Mouse (Mus musculus) heart, adult 11 months (tissue): ENCODE data around the gene Stpg1.

Experiments used
- DNase-seq: peaks from one replicate; pipeline ENCODE4 v3.0.0; 2022

Stpg1 gene

DNA sequence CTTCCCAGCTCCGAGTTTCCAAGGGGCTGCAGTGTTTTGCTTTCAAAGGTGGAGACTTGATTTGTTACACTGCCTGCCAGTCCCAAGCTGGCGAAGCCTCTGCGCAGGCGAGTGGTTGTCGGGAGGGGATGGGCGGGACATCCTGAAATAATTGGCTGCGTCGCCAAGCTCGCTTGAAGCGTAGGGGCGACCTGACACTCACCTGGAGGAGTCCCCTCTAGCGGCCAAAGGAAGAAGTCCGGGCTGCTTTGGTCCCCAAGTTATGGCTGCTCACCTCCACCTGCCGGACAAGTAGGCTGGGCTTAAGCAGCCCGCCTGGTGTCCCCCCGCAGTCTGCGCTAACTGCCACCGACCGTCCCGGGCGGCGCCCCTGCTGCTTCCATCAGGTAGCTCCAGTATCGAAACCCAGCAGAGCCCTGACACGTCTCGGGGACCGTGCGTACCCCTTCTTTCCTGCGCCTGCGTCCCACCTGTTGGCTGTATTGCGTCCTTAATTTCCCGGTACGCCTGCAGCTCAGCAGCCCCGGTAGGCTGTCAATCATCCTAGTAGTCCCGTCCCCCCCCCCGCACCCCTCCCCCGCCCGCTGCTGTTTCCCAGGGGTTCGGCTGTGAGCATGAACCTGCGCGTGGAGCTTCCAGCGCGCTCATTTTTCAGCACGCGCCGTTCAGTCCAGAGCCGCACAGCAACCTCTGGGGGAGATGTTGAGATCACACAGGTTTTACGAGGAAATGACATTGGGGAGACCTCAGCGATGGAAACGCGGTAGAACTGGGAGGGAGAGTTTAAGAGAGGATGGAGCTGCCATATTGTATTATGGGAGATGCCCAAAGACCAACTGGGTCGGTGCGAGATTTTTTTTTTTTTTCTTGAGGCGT is at the start of gene Stpg1, which contains the start of gene Nipal3:
Gene Stpg1 (plus strand): TSS at position 270 of the 876 bp plus-strand sequence.
Gene Nipal3 (minus strand): TSS at position 518 of the 876 bp plus-strand sequence.
- DNase-seq, result peak; percentile 100

- no peak for DNase-seq
Observed at GRCm38 (mm10) chr4:135451360-135452015, 43.1 kb upstream of the Stpg1 start.

- peak; percentile 93 for DNase-seq
Observed at GRCm38 (mm10) chr4:135453164-135453563, 41.4 kb upstream of the Stpg1 start.

DNA sequence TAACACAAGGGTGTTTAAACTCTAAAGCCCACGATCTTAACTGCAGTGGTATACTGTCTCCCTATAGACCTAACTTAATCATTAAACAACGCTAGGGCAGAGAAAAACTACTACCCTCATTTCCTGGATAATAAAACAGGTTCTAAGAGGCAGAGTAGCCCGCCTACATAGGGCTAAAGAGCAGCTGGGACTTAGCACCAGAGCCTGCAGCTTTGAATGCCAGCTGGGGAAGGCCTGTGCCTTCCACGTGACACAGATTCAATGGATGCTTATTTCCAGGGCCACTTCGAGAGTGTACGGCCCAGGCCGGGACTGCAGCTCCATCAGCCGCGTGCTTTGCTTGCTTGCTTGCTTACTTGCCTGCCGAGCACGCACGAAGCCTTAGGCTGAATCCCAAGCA is 41.0 kb upstream of the Stpg1 start:
- DNase-seq, result no peak

DNA sequence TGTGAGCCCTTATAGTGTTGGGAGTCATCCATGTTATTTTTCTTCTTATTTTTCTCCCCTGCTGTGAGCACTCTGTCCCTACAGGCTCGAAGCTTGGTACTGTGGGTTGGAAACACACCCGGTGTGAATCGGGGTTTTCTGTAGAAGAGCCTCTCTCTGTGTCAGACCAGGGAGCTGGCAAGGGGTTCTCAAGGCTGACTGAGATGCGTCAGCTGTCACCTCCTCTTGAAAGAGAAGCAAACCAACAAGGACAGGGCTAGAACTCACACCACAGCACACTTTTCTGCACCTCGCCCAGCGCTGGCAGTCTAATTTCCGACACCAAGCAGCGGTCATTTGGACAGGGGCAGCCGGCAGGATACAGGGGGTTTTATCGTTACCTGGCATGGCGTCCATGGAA is 31.2 kb upstream of the Stpg1 start:
- DNase-seq, result no peak

DNA sequence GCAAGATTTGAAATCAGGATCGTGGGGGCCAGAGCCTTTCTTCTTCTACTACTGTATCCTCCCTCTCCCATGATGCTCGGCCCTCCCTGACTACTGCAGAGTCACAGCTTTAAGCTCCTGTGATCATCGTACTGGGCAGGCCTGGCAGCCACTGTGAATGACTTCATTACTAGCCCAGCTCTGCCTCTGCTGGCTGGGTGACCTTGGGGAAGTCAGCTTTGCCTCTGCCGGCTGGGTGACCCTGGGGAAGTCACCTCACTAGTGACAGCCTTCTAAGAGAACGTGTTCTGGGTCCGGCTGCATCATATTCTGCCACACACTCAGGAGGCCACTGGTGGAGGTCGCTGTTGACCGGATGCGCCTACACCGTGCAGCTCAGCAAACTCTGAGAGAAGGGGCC is 16.7 kb upstream of the Stpg1 start:
- DNase-seq, result no peak

GRCm38 (mm10) chr4:135480370-135480769 is 14.2 kb upstream of the Stpg1 start:
- DNase-seq, result no peak

DNA sequence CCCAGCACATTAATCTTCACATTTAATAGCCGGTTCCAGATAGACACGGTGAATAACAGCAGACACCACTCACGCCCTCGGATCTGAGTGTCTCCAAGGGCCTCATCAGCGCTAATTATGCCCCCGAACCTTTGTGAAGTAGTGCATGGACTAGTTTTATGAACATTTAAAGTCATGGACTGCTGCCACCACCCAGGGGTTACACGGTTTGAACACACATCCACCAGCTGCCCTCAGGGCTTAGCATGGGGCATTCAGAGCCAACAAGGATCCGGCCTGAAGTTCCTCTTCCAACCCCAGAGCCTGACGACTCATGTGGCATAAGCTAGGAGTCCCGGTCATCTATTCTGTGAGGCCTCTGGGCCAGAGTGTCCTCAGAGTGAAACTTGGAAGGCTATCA is 9.5 kb upstream of the Stpg1 start:
- no peak for DNase-seq

DNA sequence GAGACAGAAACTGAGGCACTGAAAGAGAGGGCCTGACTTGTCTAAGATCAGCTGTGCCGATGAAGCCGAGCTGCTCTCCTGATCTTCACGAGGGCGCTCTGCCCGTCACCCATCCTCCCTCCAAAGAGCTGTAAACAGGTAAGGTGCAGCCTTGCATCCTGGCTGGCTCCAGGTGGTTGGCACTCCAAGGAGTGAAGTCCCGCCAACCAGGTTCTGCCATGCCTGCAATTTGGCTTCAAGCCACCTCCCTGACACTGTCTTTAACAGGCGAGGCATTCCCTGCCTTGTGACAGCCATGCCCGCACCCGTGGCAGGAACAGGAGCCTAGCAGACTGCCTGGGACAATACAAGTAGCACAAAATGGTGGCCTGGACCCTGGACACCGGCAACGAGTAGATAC is 8.2 kb upstream of the Stpg1 start:
- DNase-seq, result no peak

- DNase-seq, result no peak
Observed at GRCm38 (mm10) chr4:135489256-135489655, 5.3 kb upstream of the Stpg1 start.

- DNase-seq, result no peak
Observed at GRCm38 (mm10) chr4:135493271-135493670, 1.3 kb upstream of the Stpg1 start.

- DNase-seq, result peak; percentile 95
Observed at GRCm38 (mm10) chr4:135493691-135494520, 684 bp upstream of the Stpg1 start.

GRCm38 (mm10) chr4:135495397-135495791 is 804 bp downstream of the Stpg1 start:
- DNase-seq, result no peak

DNA sequence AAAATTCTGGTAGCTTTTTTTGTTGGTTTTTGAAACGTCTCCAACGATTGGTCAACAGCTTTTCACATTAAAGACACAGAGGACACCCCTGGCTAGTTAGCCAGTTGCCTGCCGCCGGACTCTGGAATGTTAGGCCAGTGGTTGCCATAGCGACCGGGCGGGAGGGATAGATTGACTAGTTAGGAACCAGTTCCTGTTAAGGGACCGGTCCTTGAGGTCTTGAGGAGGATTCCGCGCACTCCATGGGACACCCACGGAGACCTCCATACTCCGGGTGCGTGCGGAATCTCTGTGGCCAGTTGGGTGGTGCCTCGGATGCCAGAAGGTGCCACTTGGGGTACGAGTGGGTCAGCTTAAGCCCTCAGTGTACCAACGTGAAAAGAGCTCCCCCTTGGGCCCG is 1.2 kb downstream of the Stpg1 start:
- peak; percentile 94 for DNase-seq

DNA sequence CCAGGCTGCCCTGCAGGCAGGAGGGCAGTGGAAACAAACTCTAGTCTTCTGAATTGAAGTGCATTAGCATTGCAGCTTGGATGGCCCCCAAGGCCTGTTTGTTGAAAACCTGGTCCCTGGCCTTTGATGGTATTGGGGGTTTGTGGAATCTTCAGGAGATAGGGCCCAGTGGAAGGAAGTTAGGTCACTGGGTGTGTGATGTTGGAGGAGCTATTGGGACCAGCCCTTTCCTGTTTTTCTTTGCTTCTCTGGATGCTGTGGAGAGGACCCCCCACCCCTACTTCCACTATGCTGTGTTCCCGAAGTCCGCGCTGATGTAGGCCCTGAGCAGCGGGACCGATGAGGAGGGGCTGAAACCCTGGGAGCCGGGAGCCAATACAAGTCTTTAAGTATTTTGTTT is 3.5 kb downstream of the Stpg1 start:
- DNase-seq, result peak; percentile 94

DNA sequence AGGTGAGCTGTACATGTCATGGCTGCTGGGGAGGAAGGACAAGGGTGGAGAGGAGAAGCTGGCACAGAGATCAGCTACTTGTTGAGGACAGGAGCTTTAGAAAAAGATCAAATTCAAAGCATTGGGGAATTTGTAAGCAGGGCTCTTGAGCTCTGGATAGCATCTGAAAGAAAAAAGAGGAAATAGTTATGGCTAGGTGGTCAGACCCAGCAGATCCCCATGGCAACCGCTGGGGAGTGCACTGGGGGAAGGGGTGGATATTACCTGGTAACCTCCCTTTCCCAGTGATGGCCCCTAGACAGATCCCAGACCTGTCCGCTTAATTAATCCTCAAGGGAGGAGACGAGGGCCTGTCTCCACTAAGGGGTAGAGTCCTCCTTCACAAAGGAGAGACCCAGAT is 5.2 kb downstream of the Stpg1 start:
- no peak for DNase-seq

DNA sequence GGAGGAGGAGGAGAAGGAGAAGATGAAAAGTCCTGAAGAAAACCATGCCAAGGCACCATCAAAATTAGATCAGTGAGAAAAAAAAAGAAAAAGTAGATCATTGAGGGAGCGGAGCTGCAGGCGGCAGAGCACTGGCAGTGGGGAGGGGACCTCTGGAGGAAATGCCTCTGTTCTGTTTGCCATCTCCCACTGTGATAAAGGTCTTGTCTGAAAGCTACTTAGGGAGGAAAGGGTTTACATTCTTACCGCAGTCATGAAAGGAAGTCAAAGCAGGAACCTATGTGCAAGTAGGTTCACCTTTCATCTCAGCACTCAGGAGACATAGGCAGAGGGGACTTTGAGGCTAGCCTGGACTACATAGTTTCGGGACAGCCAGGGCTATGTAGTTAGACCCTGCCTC is 7.0 kb downstream of the Stpg1 start:
- DNase-seq, result no peak

- peak; percentile 68 for DNase-seq
Observed at GRCm38 (mm10) chr4:135505794-135506193, 11.2 kb downstream of the Stpg1 start.

DNA sequence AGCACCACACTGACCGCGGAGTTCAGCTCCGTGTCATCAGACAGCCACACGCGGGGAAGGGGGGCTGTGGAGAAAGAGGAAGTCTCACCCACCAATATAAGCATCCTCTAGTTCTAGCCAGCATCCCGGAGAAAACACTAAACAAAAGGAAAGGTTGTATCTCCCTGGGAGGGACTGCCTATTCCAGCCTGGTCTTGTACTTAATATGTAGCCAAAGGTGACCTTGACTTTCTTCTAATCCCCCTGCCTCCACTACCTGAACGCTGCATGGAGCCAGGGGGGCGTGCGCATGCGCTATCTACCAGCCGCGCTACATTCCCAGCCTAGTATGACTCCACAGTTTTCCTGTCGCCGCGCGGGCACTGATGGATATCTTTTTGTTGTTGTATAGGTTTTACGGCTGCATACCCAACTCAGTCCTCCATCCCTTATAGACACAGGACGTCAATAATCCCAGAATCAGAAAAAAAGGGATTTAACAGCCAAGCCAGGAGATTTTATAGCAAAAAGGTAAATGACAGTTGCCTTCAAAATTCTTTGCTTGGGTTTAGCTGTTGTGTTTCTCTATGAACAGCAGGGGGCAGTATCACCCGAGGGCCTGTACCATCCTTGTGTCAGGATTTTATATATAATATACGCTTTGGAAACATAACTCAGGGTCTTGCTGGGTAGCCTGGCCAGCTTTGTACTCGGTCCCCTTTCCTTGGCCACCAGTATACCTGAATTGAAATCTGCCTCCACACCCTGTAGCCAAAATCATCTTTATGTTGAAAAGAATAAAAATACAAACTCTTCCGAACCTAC is 13.2 kb downstream of the Stpg1 start:
- DNase-seq, result peak; percentile 71

DNA sequence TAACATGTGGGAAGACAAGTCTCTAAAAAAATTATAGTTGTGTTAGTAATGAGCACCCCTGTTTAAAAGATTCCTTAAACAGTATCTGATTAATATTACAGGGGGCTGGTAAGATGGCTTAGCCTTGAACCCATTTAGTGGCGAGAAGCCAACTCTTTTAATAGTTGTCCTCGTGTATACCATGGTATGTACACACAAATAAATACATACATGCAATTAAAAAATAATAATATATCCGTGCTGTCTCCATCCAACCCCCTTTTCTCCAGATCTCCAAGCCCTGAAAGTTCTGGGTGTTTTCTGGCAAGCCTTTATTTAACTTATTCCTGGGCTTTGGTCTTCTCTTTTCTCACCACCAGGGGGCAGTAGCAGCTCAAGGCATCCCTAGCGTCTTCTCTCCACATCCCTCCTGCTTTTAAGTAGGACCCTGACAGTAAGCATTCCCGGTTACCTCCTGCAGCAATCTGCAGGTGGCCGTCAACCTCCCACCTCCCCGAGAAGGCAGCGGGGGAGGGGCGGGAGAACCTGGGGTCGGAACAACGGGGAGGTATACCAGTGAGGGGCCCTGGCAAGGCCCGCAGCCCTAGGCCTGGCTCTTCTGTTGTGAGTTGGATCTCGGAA is 13.9 kb downstream of the Stpg1 start:
- DNase-seq, result peak; percentile 94

- DNase-seq, result peak; percentile 84
Observed at GRCm38 (mm10) chr4:135509515-135509914, 14.9 kb downstream of the Stpg1 start.

GRCm38 (mm10) chr4:135513865-135514264 is 19.3 kb downstream of the Stpg1 start:
- no peak for DNase-seq
